Mouse (Mus musculus): Measurements from ENCODE around the gene Zscan21. TPM values are rescaled to one million over a fixed set of nuclear protein-coding genes. Genes with fewer than 3 reads are reported as not detected.

The Zscan21 gene
- polyA plus RNA-seq, 1 experiment from 2014 or later = 104 TPM

DNA sequence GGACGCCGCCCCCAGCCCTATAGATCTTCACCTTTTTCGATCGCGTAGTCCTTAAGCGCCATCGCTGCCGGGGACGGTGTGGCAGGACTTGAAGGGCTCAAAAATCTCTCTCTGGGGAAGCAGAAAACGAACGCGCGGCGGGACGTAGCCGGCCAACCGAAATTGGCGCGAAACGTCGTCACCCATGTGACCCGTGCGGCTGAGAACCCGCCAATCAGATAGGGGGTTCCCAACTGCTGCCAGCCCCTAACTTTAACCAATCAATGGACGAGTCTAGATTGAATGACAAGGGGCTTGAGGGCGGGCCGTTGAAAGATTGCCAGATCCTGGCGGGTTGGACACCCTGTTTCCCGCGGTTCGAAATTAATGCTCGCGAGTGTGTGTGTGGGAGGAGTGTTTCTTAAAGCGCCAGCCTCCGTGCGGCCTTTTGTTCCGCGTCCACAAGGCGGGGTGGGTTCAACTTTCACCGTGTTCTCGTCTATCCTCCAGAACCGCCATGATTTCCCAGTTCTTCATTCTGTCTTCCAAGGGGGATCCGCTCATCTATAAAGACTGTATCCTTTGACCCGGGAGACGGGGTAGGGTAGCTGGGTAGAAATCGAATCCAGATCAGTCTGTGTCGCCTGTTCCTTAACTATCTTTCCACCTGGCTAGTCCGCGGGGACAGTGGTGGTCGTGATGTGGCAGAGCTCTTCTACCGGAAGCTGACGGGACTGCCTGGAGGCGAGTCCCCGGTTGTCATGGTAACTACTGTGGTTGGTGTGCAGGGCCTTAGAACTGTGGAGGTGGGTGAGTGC, 55.2 kb downstream of the Zscan21 start, which contains the start of the genes Ap4m1 and Mcm7:
Gene Ap4m1, plus strand, starts transcription at position 308 of the 797 bp plus-strand sequence.
Gene Mcm7, minus strand, starts transcription at position 728 of the 797 bp plus-strand sequence.
- H3K36me3 ChIP-seq (replicated peaks) = peaks cover 25% of the 10 kb centered on the region
- peak; percentile 96 for ATAC-seq (replicated peaks)
- H3K27ac ChIP-seq = peak within 1 kb of the TSS; percentile 91
- H3K9ac ChIP-seq = peak within 1 kb of the TSS; percentile 51
- WGBS = under 1% methylated on average over 54 of the region's 54 CpGs
- H3K27me3 ChIP-seq (replicated peaks) = no peaks in the 10 kb centered on the region
- H3K4me3 ChIP-seq = peak within 1 kb of the TSS; percentile 61
- H3K4me2 ChIP-seq = peak within 1 kb of the TSS; percentile 97
- H3K4me1 ChIP-seq = peaks cover 30% of the 10 kb centered on the region
- H3K9me3 ChIP-seq = no peaks in the 10 kb centered on the region

DNA sequence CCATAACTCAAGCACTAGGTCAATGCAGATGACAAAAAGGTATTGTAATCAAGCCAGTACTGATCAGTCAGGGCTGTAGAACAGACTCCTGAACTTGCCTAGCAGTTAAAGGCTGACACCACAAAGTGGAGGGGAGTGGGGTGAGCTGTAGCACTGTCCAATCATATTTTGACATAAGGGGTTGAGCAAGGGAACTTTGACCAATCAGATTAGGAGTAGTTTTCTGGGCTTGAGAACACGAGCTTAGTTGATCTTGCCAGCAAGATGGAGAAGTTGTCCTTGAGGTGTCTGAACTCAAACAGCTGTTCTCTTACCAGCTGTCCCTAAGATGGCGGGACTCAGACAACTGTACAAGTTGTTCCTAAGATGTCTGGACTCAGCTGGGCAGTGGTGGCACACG, 56.5 kb downstream of the Zscan21 start:
- Histone ChIP-seq H3K36me3 (replicated peaks) (peaks cover 25% of the 10 kb centered on the region), H3K27me3 (replicated peaks) (no peaks in the 10 kb centered on the region), H3K9ac (no peak overlapping the region), H3K9me3 (no peaks in the 10 kb centered on the region), H3K4me2 (no peak overlapping the region), H3K27ac (no peak overlapping the region), H3K4me3 (no peak overlapping the region), H3K4me1 (peaks cover 30% of the 10 kb centered on the region)
- WGBS = 87% methylated on average over 3 of the region's 3 CpGs
- no peak for ATAC-seq (replicated peaks)

MicroRNA genes within 50 kb of the gene (microRNA counts, 519-probe panel; counts per million panel counts)
- microRNA mmu-miR-106b (3,724 counts per million, percentile 84 among the panel's probes with 10 or more counts), microRNA mmu-miR-25 (4,543 counts per million, percentile 95 among the panel's probes with 10 or more counts), microRNA mmu-miR-93 (3,823 counts per million, percentile 85 among the panel's probes with 10 or more counts)

Small RNA genes lying within 50 kb of the gene (microRNA-seq; reads per million reads assigned to microRNA genes)
- gene Mir106b (7,594 reads per million, percentile 94 among the genes with 10 or more reads in this experiment), gene Mir25 (387 reads per million, percentile 68 among the genes with 10 or more reads in this experiment), gene Mir93 (14,006 reads per million, percentile 97 among the genes with 10 or more reads in this experiment)

Other genes with a start within 250 kb of the Zscan21 start
- gene Pilrb2, start 245.1 kb upstream of the Zscan21 start, polyA plus RNA-seq (2015; fragmentation: Nextera tagmentation; extraction: Ambion mirVana) = not detected in 2 replicates
- not detected in 2 replicates for gene Cyp3a13, start 195.3 kb upstream of the Zscan21 start, polyA plus RNA-seq (2015; fragmentation: Nextera tagmentation; extraction: Ambion mirVana)
- 0.31 and 0.43 TPM in 2 replicates for gene Gjc3, start 153.8 kb upstream of the Zscan21 start, polyA plus RNA-seq (2015; fragmentation: Nextera tagmentation; extraction: Ambion mirVana)
- gene Azgp1, start 135.4 kb upstream of the Zscan21 start, polyA plus RNA-seq (2015; fragmentation: Nextera tagmentation; extraction: Ambion mirVana) = not detected in 2 replicates
- gene Smok3a, start 95.6 kb upstream of the Zscan21 start, polyA plus RNA-seq (2015; fragmentation: Nextera tagmentation; extraction: Ambion mirVana) = not detected in 2 replicates
- not detected in 2 replicates for gene Smok3b, start 95.5 kb upstream of the Zscan21 start, polyA plus RNA-seq (2015; fragmentation: Nextera tagmentation; extraction: Ambion mirVana)
- not detected in 2 replicates for gene Smok3c, start 63.7 kb upstream of the Zscan21 start, polyA plus RNA-seq (2015; fragmentation: Nextera tagmentation; extraction: Ambion mirVana)
- 24.5 and 25.8 TPM in 2 replicates for gene Zkscan1, start 31.8 kb upstream of the Zscan21 start, polyA plus RNA-seq (2015; fragmentation: Nextera tagmentation; extraction: Ambion mirVana)
- gene Zfp113, start 38.8 kb downstream of the Zscan21 start, polyA plus RNA-seq (2015; fragmentation: Nextera tagmentation; extraction: Ambion mirVana) = 31.6 and 33.7 TPM in 2 replicates
- gene Cops6, start 44.2 kb downstream of the Zscan21 start, polyA plus RNA-seq (2015; fragmentation: Nextera tagmentation; extraction: Ambion mirVana) = 310 and 323 TPM in 2 replicates
- gene Ap4m1, start 55.1 kb downstream of the Zscan21 start, polyA plus RNA-seq (2015; fragmentation: Nextera tagmentation; extraction: Ambion mirVana) = 28.5 and 30.5 TPM in 2 replicates
- gene Mcm7, start 55.5 kb downstream of the Zscan21 start, polyA plus RNA-seq (2015; fragmentation: Nextera tagmentation; extraction: Ambion mirVana) = 93.3 and 95.3 TPM in 2 replicates
- gene Taf6, start 70.5 kb downstream of the Zscan21 start, polyA plus RNA-seq (2015; fragmentation: Nextera tagmentation; extraction: Ambion mirVana) = 83.6 and 86.5 TPM in 2 replicates
- 33.3 and 35.5 TPM in 2 replicates for gene Cnpy4, start 70.6 kb downstream of the Zscan21 start, polyA plus RNA-seq (2015; fragmentation: Nextera tagmentation; extraction: Ambion mirVana)
- gene Mblac1, start 77.4 kb downstream of the Zscan21 start, polyA plus RNA-seq (2015; fragmentation: Nextera tagmentation; extraction: Ambion mirVana) = 15.1 and 18.5 TPM in 2 replicates
- gene Nxpe5, start 109.0 kb downstream of the Zscan21 start, polyA plus RNA-seq (2015; fragmentation: Nextera tagmentation; extraction: Ambion mirVana) = 0.06 TPM in 1 of 2 replicates, not detected in the other
- 96.4 and 108 TPM in 2 replicates for gene Lamtor4, start 138.6 kb downstream of the Zscan21 start, polyA plus RNA-seq (2015; fragmentation: Nextera tagmentation; extraction: Ambion mirVana)
- 19.5 and 20.8 TPM in 2 replicates for gene BC037034, start 147.1 kb downstream of the Zscan21 start, polyA plus RNA-seq (2015; fragmentation: Nextera tagmentation; extraction: Ambion mirVana)
- gene Gal3st4, start 155.9 kb downstream of the Zscan21 start, polyA plus RNA-seq (2015; fragmentation: Nextera tagmentation; extraction: Ambion mirVana) = 2.1 and 2.9 TPM in 2 replicates
- 0.04 and 0.09 TPM in 2 replicates for gene Gm43720, start 163.1 kb downstream of the Zscan21 start, polyA plus RNA-seq (2015; fragmentation: Nextera tagmentation; extraction: Ambion mirVana)
- 218 and 231 TPM in 2 replicates for gene Gpc2, start 163.1 kb downstream of the Zscan21 start, polyA plus RNA-seq (2015; fragmentation: Nextera tagmentation; extraction: Ambion mirVana)
- 8.3 and 9.7 TPM in 2 replicates for gene Stag3, start 163.3 kb downstream of the Zscan21 start, polyA plus RNA-seq (2015; fragmentation: Nextera tagmentation; extraction: Ambion mirVana)
- gene Pvrig, start 225.1 kb downstream of the Zscan21 start, polyA plus RNA-seq (2015; fragmentation: Nextera tagmentation; extraction: Ambion mirVana) = 0.22 TPM in 1 of 2 replicates, not detected in the other